Mouse (Mus musculus) embryonic fibroblast, embryonic 13.5 days (primary cell): ENCODE measurements around the gene S100a7a.

ENCODE experiments used
- CTCF ChIP-seq: IDR thresholded peaks from 2 replicates; pipeline ENCODE4 v1.5.1; 2011; ENCODE audit warnings: mild to moderate bottlenecking, control low read depth, low read length, moderate library complexity, borderline replicate concordance; ENCODE audit not compliant: insufficient read depth
- POLR2A ChIP-seq: IDR thresholded peaks from 2 replicates; pipeline ENCODE4 v1.6.1; 2011; ENCODE audit warnings: low read depth, mild to moderate bottlenecking, control low read depth, low read length, moderate library complexity

DNA sequence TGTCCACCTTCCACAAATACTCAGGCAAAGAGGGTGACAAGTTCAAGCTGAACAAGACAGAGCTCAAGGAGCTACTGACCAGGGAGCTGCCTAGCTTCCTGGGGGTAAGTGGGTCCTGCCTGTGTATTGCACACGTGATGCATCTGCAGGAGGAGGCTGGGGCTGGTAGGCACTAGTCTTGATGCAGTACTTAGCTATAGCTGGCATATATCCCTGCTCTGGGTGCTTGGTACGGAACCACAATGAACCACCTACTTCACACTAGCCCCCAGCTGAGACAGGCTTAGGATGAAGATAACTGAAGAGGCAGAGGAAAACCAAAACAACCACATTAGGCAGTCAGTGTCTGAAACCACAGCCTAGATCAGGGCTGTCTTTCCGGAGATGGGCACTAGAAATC lies 48.8 kb upstream of the S100a7a start:
- TF ChIP-seq POLR2A: no peak
- no peak for TF ChIP-seq CTCF
